ENCODE assay signal across 10 mouse cellular contexts in the genomic region with DNA sequence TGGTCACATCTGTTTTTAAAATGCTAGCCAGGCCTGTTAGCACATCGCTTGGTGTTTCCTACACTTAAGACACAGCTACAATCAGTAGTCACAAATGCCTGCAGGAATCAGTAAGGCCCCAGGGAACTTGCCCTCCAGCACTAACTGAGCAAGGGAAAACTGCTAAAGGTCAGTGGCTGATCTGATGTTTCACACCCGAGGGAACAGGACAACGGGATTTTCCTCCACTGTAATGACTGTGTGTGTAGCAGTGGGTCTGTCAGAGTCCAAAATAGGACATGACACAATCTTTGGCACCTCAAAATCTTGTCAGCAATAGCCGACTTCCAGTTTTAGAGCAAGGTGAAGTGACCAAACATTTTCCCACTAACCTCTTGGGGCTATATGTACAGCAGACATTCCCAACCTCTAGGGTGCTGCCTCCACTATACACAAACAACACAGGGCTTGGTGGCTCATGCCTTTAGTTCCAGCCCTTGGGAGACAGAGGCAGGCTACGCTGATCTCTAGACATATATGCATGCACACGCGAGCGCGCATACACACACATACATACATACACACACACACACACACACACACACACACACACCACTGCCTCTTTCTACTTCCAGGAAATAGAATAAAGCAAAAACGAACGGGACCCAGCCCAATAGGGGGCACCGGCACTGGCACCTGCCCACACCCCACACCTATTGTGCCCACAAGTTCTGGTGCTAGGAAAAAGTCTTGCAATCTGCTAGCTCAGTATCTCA. TPM values are rescaled to one million over a fixed set of nuclear protein-coding genes. Genes with fewer than 3 reads are reported as not detected.
DNase-seq lines count a peak whose midpoint lies in the region; ATAC-seq lines count a peak whose summit lies in the region.
"Had no signal": no experiment of that assay in that cellular context is flagged by ENCODE, and none has a peak within 500 bp of the region (broad histone marks: within the 10 kb centered on the region; RNA-seq: fewer than 3 reads in every experiment).

No protein-coding gene starts in this region.

- no peaks in the 10 kb centered on the region for H3K9me3 ChIP-seq in lung, embryonic 15.5 days
- no peaks in the 10 kb centered on the region for H3K9me3 ChIP-seq in heart, embryonic 12.5 days (replicated peaks)
- H3K9me3 ChIP-seq in hindbrain, embryonic 12.5 days (replicated peaks), result no peaks in the 10 kb centered on the region
- H3K9me3 ChIP-seq: midbrain, embryonic 10.5 days had no signal

- no peak for ATAC-seq in lung, embryonic 15.5 days (ENCODE audit: borderline replicate concordance, extremely low read depth, low FRiP score, low TSS enrichment)
- ATAC-seq in heart, embryonic 12.5 days (ENCODE audit: insufficient number of reproducible peaks, low FRiP score), result no peak
- ATAC-seq in hindbrain, embryonic 12.5 days (ENCODE audit: low FRiP score), result no peak

- intact Hi-C loops in gastrocnemius, postnatal 36 days (cut with DNase I), result no loop called here

- 0 out of 2 replicates have a peak overlapping the region, but pooled peaks have one; percentile 42 for H3K27ac ChIP-seq in lung, embryonic 15.5 days
- peak overlapping the region; percentile 81 for H3K27ac ChIP-seq in heart, embryonic 12.5 days (ENCODE audit: poor library complexity, severe bottlenecking)
- H3K27ac ChIP-seq in hindbrain, embryonic 12.5 days, result no peak overlapping the region
- H3K27ac ChIP-seq: midbrain, embryonic 10.5 days had no signal

- H3K4me2 ChIP-seq in lung, embryonic 15.5 days, result no peak overlapping the region
- peak overlapping the region; percentile 61 for H3K4me2 ChIP-seq in heart, embryonic 12.5 days
- no peak overlapping the region for H3K4me2 ChIP-seq in hindbrain, embryonic 12.5 days (replicated peaks)

- H3K9ac ChIP-seq in lung, embryonic 15.5 days, result no peak overlapping the region
- H3K9ac ChIP-seq in heart, embryonic 12.5 days, result peak overlapping the region; percentile 68
- H3K9ac ChIP-seq in hindbrain, embryonic 12.5 days, result no peak overlapping the region

- H3K4me3 ChIP-seq in lung, embryonic 15.5 days, result no peak overlapping the region
- H3K4me3 ChIP-seq in heart, embryonic 12.5 days, result peak overlapping the region; percentile 12
- H3K4me3 ChIP-seq in hindbrain, embryonic 12.5 days, result no peak overlapping the region
- H3K4me3 ChIP-seq: erythroblast, embryonic 14.5 days; midbrain, embryonic 10.5 days had no signal

- H3K27me3 ChIP-seq in lung, embryonic 15.5 days, result no peaks in the 10 kb centered on the region
- no peaks in the 10 kb centered on the region for H3K27me3 ChIP-seq in heart, embryonic 12.5 days (replicated peaks)
- H3K27me3 ChIP-seq in hindbrain, embryonic 12.5 days, result no peaks in the 10 kb centered on the region

- peak; percentile 51 for DNase-seq in gastrocnemius, postnatal 25 days
- no peak for DNase-seq in gastrocnemius, postnatal 36 days
- DNase-seq in lung, postnatal 14 days, result no peak
- peak; percentile 82 for DNase-seq in skeletal muscle tissue, adult 2 months (ENCODE audit: low read depth, low spot score)
- DNase-seq in layer of hippocampus, postnatal 10 days (ENCODE audit: low spot score in 2 of 2), result no peak

- 79% methylated on average over 12 of the region's 12 CpGs for WGBS in lung, embryonic 15.5 days
- 59% methylated on average over 12 of the region's 12 CpGs for WGBS in heart, embryonic 12.5 days
- WGBS in hindbrain, embryonic 12.5 days, result 84% methylated on average over 12 of the region's 12 CpGs

- peaks cover 10% of the 10 kb centered on the region; the same call in 1 of the 2 replicates for H3K36me3 ChIP-seq in lung, embryonic 15.5 days
- peaks cover 84% of the 10 kb centered on the region for H3K36me3 ChIP-seq in heart, embryonic 12.5 days
- no peaks in the 10 kb centered on the region for H3K36me3 ChIP-seq in hindbrain, embryonic 12.5 days

- H3K4me1 ChIP-seq in lung, embryonic 15.5 days, result peaks cover 82% of the 10 kb centered on the region
- H3K4me1 ChIP-seq in heart, embryonic 12.5 days (replicated peaks), result peaks cover 85% of the 10 kb centered on the region
- peaks cover 22% of the 10 kb centered on the region for H3K4me1 ChIP-seq in hindbrain, embryonic 12.5 days

RNA-seq across cellular contexts. Expression of a gene that starts 10.6 kb away (rescaled TPM):
- 10 to 100 TPM; 44.6 to 45.8 TPM for total RNA-seq in gastrocnemius, postnatal 25 days (2021)
- total RNA-seq in gastrocnemius, postnatal 36 days (2021), result 10 to 100 TPM; 41.0 to 42.8 TPM
- polyA plus RNA-seq in lung, embryonic 15.5 days (2015; fragmentation: Nextera tagmentation; extraction: Ambion mirVana), result 58.4 and 62.5 TPM in 2 replicates
- 293 and 312 TPM in 2 replicates for polyA plus RNA-seq in heart, embryonic 12.5 days (2016; fragmentation: Nextera tagmentation; extraction: Ambion mirVana)
- polyA plus RNA-seq in hindbrain, embryonic 12.5 days (2016; fragmentation: Nextera tagmentation; extraction: Ambion mirVana), result 27.5 and 30.4 TPM in 2 replicates
- total RNA-seq in layer of hippocampus, postnatal 10 days (2021), result 10 to 100 TPM; 25.5 to 27.7 TPM

Comparison
In these comparisons a context has a peak if more than half of its experiments do, and no peak if none do; other contexts are left out.
1. DNase-seq: peak in gastrocnemius, postnatal 25 days (single experiment) and skeletal muscle tissue, adult 2 months (single experiment); none in gastrocnemius, postnatal 36 days (0 of 2), lung, postnatal 14 days (single experiment) and layer of hippocampus, postnatal 10 days (0 of 2).